Mouse (Mus musculus) mouse trophoblast stem cell (cell line): ENCODE measurements around the gene 1700056E22Rik.

Experiments used
- in situ Hi-C, 2 experiments: fragments of 300-500 bp; cut with MseI, MboI; formaldehyde crosslinking; loops; 2 replicates in 1 of 2; 3 replicates in 1 of 2; pipeline ENCODE4 v1.15.1; 2025

Gene 1700056E22Rik

GRCm38 (mm10) chr1:184034011-184034557, at the start of gene 1700056E22Rik:
1700056E22Rik (minus strand) TSS chr1:184034301.
- in situ Hi-C loops = no loop called here

- in situ Hi-C loops = no loop called here
Measured at GRCm38 (mm10) chr1:184083166-184083565, 49.1 kb upstream of the 1700056E22Rik start.

- in situ Hi-C loops = no loop called here
Measured at GRCm38 (mm10) chr1:184082661-184083060, 48.6 kb upstream of the 1700056E22Rik start.

- in situ Hi-C loops = no loop called here
Measured at GRCm38 (mm10) chr1:184079304-184079703, 45.2 kb upstream of the 1700056E22Rik start.

GRCm38 (mm10) chr1:184076756-184077155, 42.7 kb upstream of the 1700056E22Rik start:
- in situ Hi-C loops = no loop called here

GRCm38 (mm10) chr1:184076065-184076464, 42.0 kb upstream of the 1700056E22Rik start:
- in situ Hi-C loops = no loop called here

- in situ Hi-C loops = no loop called here
Measured at GRCm38 (mm10) chr1:184068971-184069370, 34.9 kb upstream of the 1700056E22Rik start.

- in situ Hi-C loops = no loop called here
Measured at GRCm38 (mm10) chr1:184067704-184068558, 33.8 kb upstream of the 1700056E22Rik start.

- in situ Hi-C loops = no loop called here
Measured at GRCm38 (mm10) chr1:184066460-184067287, 32.6 kb upstream of the 1700056E22Rik start.

- in situ Hi-C loops = no loop called here
Measured at GRCm38 (mm10) chr1:184065589-184066361, 31.7 kb upstream of the 1700056E22Rik start.

- in situ Hi-C loops = no loop called here
Measured at GRCm38 (mm10) chr1:184064306-184064705, 30.2 kb upstream of the 1700056E22Rik start.

- in situ Hi-C loops = no loop called here
Measured at GRCm38 (mm10) chr1:184061901-184062300, 27.8 kb upstream of the 1700056E22Rik start.

GRCm38 (mm10) chr1:184060828-184061734, 27.0 kb upstream of the 1700056E22Rik start:
- in situ Hi-C loops = no loop called here

GRCm38 (mm10) chr1:184060381-184060780, 26.3 kb upstream of the 1700056E22Rik start:
- in situ Hi-C loops = no loop called here

- in situ Hi-C loops = no loop called here
Measured at GRCm38 (mm10) chr1:184059814-184060213, 25.7 kb upstream of the 1700056E22Rik start.

GRCm38 (mm10) chr1:184058206-184058605, 24.1 kb upstream of the 1700056E22Rik start:
- in situ Hi-C loops = no loop called here

GRCm38 (mm10) chr1:184054176-184054575, 20.1 kb upstream of the 1700056E22Rik start:
- in situ Hi-C loops = no loop called here

GRCm38 (mm10) chr1:184053711-184054110, 19.6 kb upstream of the 1700056E22Rik start:
- in situ Hi-C loops = no loop called here

- in situ Hi-C loops = no loop called here
Measured at GRCm38 (mm10) chr1:184053141-184053540, 19.0 kb upstream of the 1700056E22Rik start.

- in situ Hi-C loops = no loop called here
Measured at GRCm38 (mm10) chr1:184052331-184052730, 18.2 kb upstream of the 1700056E22Rik start.
